Mouse (Mus musculus) gastrocnemius, postnatal 25 days (tissue): ENCODE results near the gene Ppa1. TPM values are rescaled to one million over a fixed set of nuclear protein-coding genes. Genes with fewer than 3 reads are reported as not detected.
A peak's percentile ranks its signal among the peaks of the same experiment; 100 is the strongest.

Experiments used
- DNase-seq: peaks from one replicate; pipeline ENCODE4 v3.0.0; 2022
- total RNA-seq, 2 experiments: library from RNA; stranded (reverse); gene quantifications; 1 replicate in 1 of 2; 2 replicates in 1 of 2; pipeline ENCODE4 v1.2.3; 2021

Ppa1 gene
- total RNA-seq, 2 experiments from 2014 or later = 46.7 to 51.8 TPM

- no peak for DNase-seq
These were observed 1.8 kb upstream of the Ppa1 start for GRCm38 (mm10) chr10:61646557-61646956.

GRCm38 (mm10) chr10:61648737-61649645 is 639 bp downstream of the Ppa1 start:
- no peak for DNase-seq

GRCm38 (mm10) chr10:61654105-61654504 is 5.8 kb downstream of the Ppa1 start:
- DNase-seq = no peak

- DNase-seq = no peak
These were observed 6.3 kb downstream of the Ppa1 start for GRCm38 (mm10) chr10:61654691-61655090.

GRCm38 (mm10) chr10:61655188-61655587 is 6.8 kb downstream of the Ppa1 start:
- no peak for DNase-seq

- DNase-seq = no peak
These were observed 8.9 kb downstream of the Ppa1 start for GRCm38 (mm10) chr10:61656928-61657882.

GRCm38 (mm10) chr10:61657985-61658384 is 9.6 kb downstream of the Ppa1 start:
- DNase-seq = no peak

GRCm38 (mm10) chr10:61661887-61662286 is 13.5 kb downstream of the Ppa1 start:
- no peak for DNase-seq

- DNase-seq = no peak
These were observed 14.1 kb downstream of the Ppa1 start for GRCm38 (mm10) chr10:61662391-61662988.

GRCm38 (mm10) chr10:61665111-61665510 is 16.8 kb downstream of the Ppa1 start:
- no peak for DNase-seq

GRCm38 (mm10) chr10:61665651-61666050 is 17.3 kb downstream of the Ppa1 start:
- no peak for DNase-seq

- DNase-seq = no peak
These were observed 20.9 kb downstream of the Ppa1 start for GRCm38 (mm10) chr10:61669289-61669688.

- DNase-seq = no peak
These were observed 21.5 kb downstream of the Ppa1 start for GRCm38 (mm10) chr10:61669896-61670295.

- DNase-seq = no peak
These were observed 22.4 kb downstream of the Ppa1 start for GRCm38 (mm10) chr10:61670758-61671157.

- DNase-seq = no peak
These were observed 27.6 kb downstream of the Ppa1 start for GRCm38 (mm10) chr10:61675935-61676334.

GRCm38 (mm10) chr10:61679545-61679944 is 31.2 kb downstream of the Ppa1 start:
- no peak for DNase-seq

GRCm38 (mm10) chr10:61680015-61680913 is 31.9 kb downstream of the Ppa1 start, which contains the start of gene Sar1a:
Sar1a (plus strand) TSS chr10:61680299.
- peak; percentile 98 for DNase-seq

- DNase-seq = no peak
These were observed 41.1 kb downstream of the Ppa1 start for GRCm38 (mm10) chr10:61689405-61689804.

- no peak for DNase-seq
These were observed 45.2 kb downstream of the Ppa1 start for GRCm38 (mm10) chr10:61693563-61693962.

- peak; percentile 94 for DNase-seq
These were observed 46.7 kb downstream of the Ppa1 start, which contains the start of gene Tysnd1 for GRCm38 (mm10) chr10:61694870-61695670. Tysnd1 (plus strand) TSS chr10:61695514.
